10 mouse cellular contexts compared by ENCODE assay signal in genomic region chr2:28463919-28464318, GRCm38 (mm10). TPM values are rescaled to one million over a fixed set of nuclear protein-coding genes. Genes with fewer than 3 reads are reported as not detected.
DNase-seq lines count a peak whose midpoint lies in the region; ATAC-seq and TF ChIP-seq lines count a peak whose summit lies in the region.
"Had no signal": no experiment of that assay in that cellular context is flagged by ENCODE, and none has a peak within 500 bp of the region (broad histone marks: within the 10 kb centered on the region; RNA-seq: fewer than 3 reads in every experiment).

No protein-coding gene starts in this region.

- no peak for ATAC-seq in stomach, postnatal 0 days (ENCODE audit: low FRiP score, low TSS enrichment)

- H3K27me3 ChIP-seq in stomach, postnatal 0 days (ENCODE audit: control insufficient read depth, insufficient read depth, low read length) = no peaks in the 10 kb centered on the region

- no peak overlapping the region for H3K4me2 ChIP-seq in stomach, postnatal 0 days (replicated peaks; ENCODE audit: low read depth)
- H3K4me2 ChIP-seq: lung, embryonic 15.5 days had no signal

- H3K9ac ChIP-seq in stomach, postnatal 0 days (ENCODE audit: low read length) = no peak overlapping the region
- H3K9ac ChIP-seq: lung, embryonic 15.5 days had no signal

- peaks cover 3% of the 10 kb centered on the region; the same call in 1 of the 2 replicates for H3K4me1 ChIP-seq in stomach, postnatal 0 days (replicated peaks; ENCODE audit: control insufficient read depth, insufficient read depth)

- peak; percentile 70 for TF ChIP-seq CTCF in stomach, postnatal 0 days (IDR thresholded peaks at IDR 0.05; ENCODE audit: low read depth)

- no peak overlapping the region for H3K4me3 ChIP-seq in stomach, postnatal 0 days (ENCODE audit: low read depth, low read length)
- H3K4me3 ChIP-seq: lung, embryonic 15.5 days had no signal

- H3K27ac ChIP-seq in stomach, postnatal 0 days (replicated peaks) = no peak overlapping the region
- H3K27ac ChIP-seq: lung, embryonic 15.5 days had no signal

- intact Hi-C loops in gastrocnemius, postnatal 14 days (cut with DNase I; ENCODE audit: low total_unique reads) = no loop called here

- DNase-seq in gastrocnemius, adult 18-20 months (ENCODE audit: low spot score) = peak; percentile 56
- no peak for DNase-seq in gastrocnemius, postnatal 14 days
- DNase-seq in 3T3-L1 (ENCODE audit: low read depth, low spot score) = peak; percentile 81
- DNase-seq in T-cell, adult 2 months (ENCODE audit: low spot score) = peak; percentile 67
- DNase-seq in embryo, embryonic 10 days (ENCODE audit: low spot score) = peak; percentile 83
- peak; percentile 43 to 83 for DNase-seq in layer of hippocampus, adult 18-20 months (ENCODE audit: low spot score in 2 of 2)
- DNase-seq in lung, postnatal 25 days (ENCODE audit: low spot score) = peak; percentile 70
- peak; percentile 38 for DNase-seq in stomach, postnatal 0 days (ENCODE audit: low spot score)

- no peak for TF ChIP-seq EP300 in stomach, postnatal 0 days (optimal IDR thresholded peaks at IDR 0.05)

- 61% methylated on average over 3 of the region's 3 CpGs for WGBS in stomach, postnatal 0 days

- H3K9me3 ChIP-seq in stomach, postnatal 0 days (ENCODE audit: control insufficient read depth, low read length) = no peaks in the 10 kb centered on the region
- H3K9me3 ChIP-seq: lung, embryonic 15.5 days had no signal

- no peaks in the 10 kb centered on the region for H3K36me3 ChIP-seq in stomach, postnatal 0 days (ENCODE audit: control insufficient read depth, insufficient read depth, low read length)
- H3K36me3 ChIP-seq: lung, embryonic 15.5 days had no signal

RNA-seq across cellular contexts. Expression of gene 1700007K13Rik, which starts 2.2 kb away (rescaled TPM):
- total RNA-seq in gastrocnemius, adult 18-20 months (2021) = not detected
- total RNA-seq in gastrocnemius, postnatal 14 days (2021) = under 1 TPM in 1 of 2 experiments, not detected in 1; 0.55 TPM
- 1 to 10 TPM; 2.7 to 4.5 TPM for total RNA-seq in layer of hippocampus, adult 18-20 months (2021)
- polyA plus RNA-seq in stomach, postnatal 0 days (2015; fragmentation: Nextera tagmentation; extraction: Ambion mirVana) = 0.63 and 1.2 TPM in 2 replicates
- total RNA-seq: common myeloid progenitor, adult 5-6 weeks had no signal

RNA-seq across cellular contexts. Expression of gene Mrps2, which starts 3.9 kb away (rescaled TPM):
- 10 to 100 TPM; 21.1 to 22.9 TPM for total RNA-seq in gastrocnemius, adult 18-20 months (2021)
- 10 to 100 TPM; 25.3 to 28.5 TPM for total RNA-seq in gastrocnemius, postnatal 14 days (2021)
- total RNA-seq in layer of hippocampus, adult 18-20 months (2021) = 10 to 100 TPM; 36.5 to 42.1 TPM
- 25.3 and 28.3 TPM in 2 replicates for polyA plus RNA-seq in stomach, postnatal 0 days (2015; fragmentation: Nextera tagmentation; extraction: Ambion mirVana)

RNA-seq across cellular contexts. Expression of gene Ppp1r26, which starts 17.3 kb away (rescaled TPM):
- total RNA-seq in gastrocnemius, adult 18-20 months (2021) = 1 to 10 TPM; 2.4 to 3.0 TPM
- total RNA-seq in gastrocnemius, postnatal 14 days (2021) = 1 to 10 TPM; 1.5 to 2.7 TPM
- 10 to 100 TPM; 16.8 to 17.7 TPM for total RNA-seq in layer of hippocampus, adult 18-20 months (2021)
- polyA plus RNA-seq in stomach, postnatal 0 days (2015; fragmentation: Nextera tagmentation; extraction: Ambion mirVana) = 1.1 TPM in 2 replicates

RNA-seq across cellular contexts. Expression of gene Gbgt1, which starts 32.8 kb away (rescaled TPM):
- under 1 TPM; 0.81 to 0.89 TPM for total RNA-seq in gastrocnemius, adult 18-20 months (2021)
- 1 to 10 TPM; 1.7 to 1.9 TPM for total RNA-seq in gastrocnemius, postnatal 14 days (2021)
- 1 to 10 TPM; 1.5 to 2.2 TPM for total RNA-seq in layer of hippocampus, adult 18-20 months (2021)
- 1.2 and 1.3 TPM in 2 replicates for polyA plus RNA-seq in stomach, postnatal 0 days (2015; fragmentation: Nextera tagmentation; extraction: Ambion mirVana)
- total RNA-seq: common myeloid progenitor, adult 5-6 weeks had no signal

RNA-seq across cellular contexts. Expression of gene Gm10134, which starts 42.0 kb away (rescaled TPM):
- under 1 TPM in 1 of 2 experiments, not detected in 1; 0.74 TPM for total RNA-seq in gastrocnemius, adult 18-20 months (2021)
- under 1 TPM in 1 of 2 experiments, not detected in 1; 0.90 TPM for total RNA-seq in gastrocnemius, postnatal 14 days (2021)
- 1 to 10 TPM; 1.0 to 1.8 TPM for total RNA-seq in layer of hippocampus, adult 18-20 months (2021)
- polyA plus RNA-seq in stomach, postnatal 0 days (2015; fragmentation: Nextera tagmentation; extraction: Ambion mirVana) = 5.5 and 6.2 TPM in 2 replicates
- total RNA-seq: common myeloid progenitor, adult 5-6 weeks had no signal

Comparison
In these comparisons a context has a peak if more than half of its experiments do, and no peak if none do; other contexts are left out.
1. RNA of gene Ppp1r26, which starts 17.3 kb away (total RNA-seq): 16.8 to 17.7 TPM in layer of hippocampus, adult 18-20 months; 2.4 to 3.0 TPM in gastrocnemius, adult 18-20 months and 1.5 to 2.7 TPM in gastrocnemius, postnatal 14 days; every median in the first group is over 4 times any median in the second.